Mouse (Mus musculus) MEL (cell line): ENCODE results near the gene Aak1.

Source experiments
- CTCF ChIP-seq, 3 experiments: IDR thresholded peaks in 2 of 3; conservative IDR thresholded peaks in 1 of 3; 2 replicates each; pipeline ENCODE4 v1.5.1; 2011 to 2012; ENCODE audit warnings: low read length in 3 of 3, low read depth in 2 of 3, mild to moderate bottlenecking in 2 of 3, improper control_type of control experiment in 1 of 3, inconsistent platforms in 1 of 3, mixed read lengths in 1 of 3, moderate library complexity in 1 of 3; ENCODE audit not compliant: control insufficient read depth in 1 of 3, insufficient read depth in 1 of 3, poor library complexity in 1 of 3, severe bottlenecking in 1 of 3
- EP300 ChIP-seq, 2 experiments: IDR thresholded peaks; 2 replicates each; pipeline ENCODE4 v1.6.1; 2011; ENCODE audit warnings: improper control_type of control experiment in 2 of 2, low read length in 2 of 2, low read depth in 1 of 2, mild to moderate bottlenecking in 1 of 2
- GATA1 ChIP-seq: IDR thresholded peaks from 2 replicates; pipeline ENCODE4 v1.6.1; 2011; ENCODE audit warnings: low read depth, low read length, improper control_type of control experiment
- MAX ChIP-seq: IDR thresholded peaks from 2 replicates; pipeline ENCODE4 v1.6.1; 2011; ENCODE audit warnings: low read length, improper control_type of control experiment
- POLR2A ChIP-seq, 2 experiments: IDR thresholded peaks; 2 replicates each; pipeline ENCODE4 v1.6.1; 2011 to 2012; ENCODE audit warnings: low read length in 2 of 2, mild to moderate bottlenecking in 2 of 2, control low read depth in 1 of 2, improper control_type of control experiment in 1 of 2, low read depth in 1 of 2, moderate library complexity in 1 of 2; ENCODE audit not compliant: control insufficient read depth in 1 of 2, insufficient read depth in 1 of 2, poor library complexity in 1 of 2
- RAD21 ChIP-seq: IDR thresholded peaks from 2 replicates; pipeline ENCODE4 v1.6.1; 2011; ENCODE audit warnings: mild to moderate bottlenecking, low read depth, low read length, improper control_type of control experiment
- TBP ChIP-seq: IDR thresholded peaks from 2 replicates; pipeline ENCODE4 v1.8.0; 2011; ENCODE audit warnings: low read depth, low read length, improper control_type of control experiment
- USF1 ChIP-seq: IDR thresholded peaks from 2 replicates; pipeline ENCODE4 v1.6.1; 2014; ENCODE audit warnings: low read depth, mild to moderate bottlenecking, inconsistent platforms, low read length, improper control_type of control experiment, moderate library complexity
- ZNF384 ChIP-seq: IDR thresholded peaks from 2 replicates; pipeline ENCODE4 v1.6.1; 2012; ENCODE audit warnings: low read depth, mild to moderate bottlenecking, inconsistent platforms, low read length, improper control_type of control experiment

DNA sequence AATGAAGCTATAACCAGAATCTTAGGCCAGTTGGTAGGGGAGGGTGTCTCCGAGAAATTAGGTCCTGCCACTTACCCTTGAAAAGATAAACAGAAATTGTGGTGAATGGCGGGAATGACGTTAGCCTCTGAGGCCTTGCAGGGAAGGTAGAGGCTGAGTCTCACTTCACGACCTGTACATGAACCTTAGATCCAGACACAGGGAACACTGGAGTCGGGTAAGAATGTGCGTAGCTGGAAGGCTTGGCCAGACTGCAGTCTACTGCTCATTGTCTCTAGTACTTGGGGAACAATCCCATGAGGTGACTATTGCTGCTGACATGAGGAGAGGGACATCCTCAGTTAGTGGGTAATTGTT lies 129.6 kb downstream of the Aak1 start:
- no peak for TF ChIP-seq CTCF (IDR thresholded peaks at IDR 0.05 in 2 of 3, conservative IDR thresholded peaks at IDR 0.05 in 1 of 3; ENCODE audit: control insufficient read depth in 1 of 3, insufficient read depth in 1 of 3, low read depth in 2 of 3, low read length in 3 of 3, poor library complexity in 1 of 3, severe bottlenecking in 1 of 3)
- no peak for TF ChIP-seq MAX
- no peak for TF ChIP-seq GATA1
- TF ChIP-seq ZNF384: no peak
- no peak for TF ChIP-seq RAD21
- TF ChIP-seq EP300 (IDR thresholded peaks at IDR 0.05; ENCODE audit: low read depth in 1 of 2, low read length in 2 of 2): no peak
- no peak for TF ChIP-seq TBP
- TF ChIP-seq USF1: no peak
- TF ChIP-seq POLR2A (IDR thresholded peaks at IDR 0.05; ENCODE audit: control insufficient read depth in 1 of 2, insufficient read depth in 1 of 2, low read depth in 1 of 2, low read length in 2 of 2, poor library complexity in 1 of 2): no peak
